Mouse (Mus musculus) effector memory CD4-positive, alpha-beta T cell, adult 5 months (primary cell): ENCODE measurements around the gene Ttc27. TPM values are rescaled to one million over a fixed set of nuclear protein-coding genes. Genes with fewer than 3 reads are reported as not detected.

Source experiments
- polyA plus RNA-seq: library from polyadenylated mRNA; unstranded; fragments of 100-300 nt; shearing (Covaris generic); gene quantifications from one replicate; pipeline ENCODE4 v1.2.1, GENCODE M21; 2017

The Ttc27 gene
- polyA plus RNA-seq, result 23.2 TPM

DNA sequence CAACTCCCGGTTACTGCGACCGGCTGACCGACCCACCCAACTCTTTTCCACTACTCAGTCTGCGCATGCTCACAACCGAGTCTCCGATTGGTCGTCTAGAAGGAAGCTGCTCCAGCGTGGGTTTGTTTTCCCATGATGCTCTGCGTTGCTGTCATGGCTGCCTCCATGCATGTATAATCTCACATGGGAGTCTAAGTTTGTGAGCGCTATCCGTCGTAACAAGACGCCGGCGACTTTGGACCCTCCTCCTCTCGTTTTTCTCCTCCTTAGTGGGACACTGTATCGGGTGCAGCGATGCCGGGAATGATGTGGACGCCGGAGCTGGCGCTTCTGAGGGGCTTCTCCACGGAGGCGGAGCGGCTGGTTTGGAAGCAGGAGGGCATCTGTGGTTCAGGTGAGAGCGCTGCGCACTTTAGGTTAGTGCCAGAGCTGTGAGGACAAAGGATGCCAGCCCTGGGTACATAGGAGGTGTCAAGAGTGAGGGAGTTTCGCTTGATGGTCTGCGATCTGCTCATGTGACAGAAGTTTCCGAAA is at the start of gene Ttc27:
Gene Ttc27 (plus strand): TSS at position 115 of the 534 bp plus-strand sequence.

Other genes starting within 250 kb of the Ttc27 start
- 128 TPM for gene Yipf4, start 228.2 kb upstream of the Ttc27 start, polyA plus RNA-seq
- gene Birc6, start 189.4 kb upstream of the Ttc27 start, polyA plus RNA-seq, result 79.3 TPM